Mouse (Mus musculus) intestine, embryonic 14.5 days (tissue): Measurements from ENCODE around the gene Rsrc1. TPM values are rescaled to one million over a fixed set of nuclear protein-coding genes. Genes with fewer than 3 reads are reported as not detected.
A peak's percentile ranks its signal among the peaks of the same experiment; 100 is the strongest.

Experiments
- ATAC-seq: fragments of 200-750 bp; cut with Nextera tagmentation; replicated peaks from 2 replicates; pipeline ENCODE4 v1.8.0; 2017; ENCODE audit warnings: low read depth, moderate number of reproducible peaks, moderate TSS enrichment, moderate library complexity; ENCODE audit not compliant: low FRiP score, low TSS enrichment
- DNase-seq: peaks from one replicate; pipeline ENCODE4 v3.0.0-alpha.2; 2018; ENCODE audit warnings: low spot score
- H3K27ac ChIP-seq: fragments of 300-500 bp; sonication (generic); 2 replicates; pipeline ENCODE4 v1.5.1; 2014; ENCODE audit warnings: low read depth, mild to moderate bottlenecking, control low read depth
- H3K27me3 ChIP-seq: fragments of 300-500 bp; sonication (generic); replicated peaks from 2 replicates; pipeline ENCODE4 v1.6.1; 2014; ENCODE audit warnings: low read length, control low read depth; ENCODE audit not compliant: control insufficient read depth, insufficient read depth
- H3K36me3 ChIP-seq: fragments of 300-500 bp; sonication (generic); 2 replicates; pipeline ENCODE4 v1.6.1; 2014; ENCODE audit warnings: low read length, control low read depth; ENCODE audit not compliant: control insufficient read depth, insufficient read depth
- H3K4me1 ChIP-seq: fragments of 300-500 bp; sonication (generic); replicated peaks from 2 replicates; pipeline ENCODE4 v1.6.1; 2014; ENCODE audit warnings: low read length, control low read depth, mixed read lengths; ENCODE audit not compliant: control insufficient read depth, insufficient read depth
- H3K4me2 ChIP-seq: fragments of 300-500 bp; sonication (generic); 2 replicates; pipeline ENCODE4 v1.6.1; 2014; ENCODE audit warnings: low read length
- H3K4me3 ChIP-seq: fragments of 300-500 bp; sonication (generic); 2 replicates; pipeline ENCODE4 v1.5.1; 2014; ENCODE audit warnings: low read depth, low read length, control low read depth, mixed read lengths
- H3K9ac ChIP-seq: fragments of 300-500 bp; sonication (generic); 2 replicates; pipeline ENCODE4 v1.6.1; 2014; ENCODE audit warnings: mild to moderate bottlenecking, low read length
- H3K9me3 ChIP-seq: fragments of 300-500 bp; sonication (generic); 2 replicates; pipeline ENCODE4 v1.6.1; 2016; ENCODE audit warnings: low read length, control low read depth; ENCODE audit not compliant: control insufficient read depth
- WGBS: fragments of 180-500 bp; shearing (Covaris S2); extraction: QIAGEN DNeasy Blood & Tissue Kit; methylation state at CpG from one replicate; pipeline ENCODE4 v1.1.7; 2014; 5-methylcytosine and 5-hydroxymethylcytosine counted together
- polyA plus RNA-seq: library from polyadenylated mRNA; unstranded; fragments of >200 nt; fragmentation: Nextera tagmentation; extraction: Ambion mirVana; gene quantifications from 2 replicates; pipeline ENCODE4 v1.2.1, GENCODE M21; 2014

The Rsrc1 gene
- polyA plus RNA-seq, 1 experiment from 2014 or later = 32.7 TPM

- ATAC-seq = no peak
- Histone ChIP-seq H3K4me2 (no peak overlapping the region), H3K4me3 (no peak overlapping the region), H3K4me1 (no peaks in the 10 kb centered on the region), H3K9ac (no peak overlapping the region), H3K27ac (no peak overlapping the region), H3K36me3 (no peaks in the 10 kb centered on the region), H3K27me3 (no peaks in the 10 kb centered on the region), H3K9me3 (no peaks in the 10 kb centered on the region)
- DNase-seq = no peak
- WGBS = 67% methylated on average over 4 of the region's 4 CpGs
Observed at GRCm38 (mm10) chr3:67322422-67322821, 341.2 kb downstream of the Rsrc1 start.

GRCm38 (mm10) chr3:67339558-67339957 is 358.4 kb downstream of the Rsrc1 start:
- no peaks in the 10 kb centered on the region for H3K36me3 ChIP-seq
- no peak overlapping the region for H3K9ac ChIP-seq
- 58% methylated on average over 3 of the region's 3 CpGs for WGBS
- no peak overlapping the region for H3K4me3 ChIP-seq
- H3K4me2 ChIP-seq = no peak overlapping the region
- no peaks in the 10 kb centered on the region for H3K4me1 ChIP-seq
- no peak overlapping the region for H3K27ac ChIP-seq
- DNase-seq = no peak
- no peak for ATAC-seq
- no peaks in the 10 kb centered on the region for H3K27me3 ChIP-seq
- H3K9me3 ChIP-seq = no peaks in the 10 kb centered on the region

GRCm38 (mm10) chr3:67340921-67341320 is 359.7 kb downstream of the Rsrc1 start:
- Histone ChIP-seq H3K27ac (no peak overlapping the region), H3K9ac (no peak overlapping the region), H3K27me3 (no peaks in the 10 kb centered on the region), H3K4me2 (no peak overlapping the region), H3K9me3 (no peaks in the 10 kb centered on the region), H3K4me1 (no peaks in the 10 kb centered on the region), H3K36me3 (no peaks in the 10 kb centered on the region), H3K4me3 (no peak overlapping the region)
- WGBS = 75% methylated on average over 7 of the region's 7 CpGs
- DNase-seq (no peak), ATAC-seq (no peak)

GRCm38 (mm10) chr3:67343004-67343662 is 361.9 kb downstream of the Rsrc1 start:
- H3K4me2 ChIP-seq = no peak overlapping the region
- ATAC-seq = no peak
- no peaks in the 10 kb centered on the region for H3K27me3 ChIP-seq
- H3K27ac ChIP-seq = no peak overlapping the region
- no peak for DNase-seq
- no peaks in the 10 kb centered on the region for H3K36me3 ChIP-seq
- WGBS = 64% methylated on average over 5 of the region's 5 CpGs
- H3K9me3 ChIP-seq = no peaks in the 10 kb centered on the region
- no peaks in the 10 kb centered on the region for H3K4me1 ChIP-seq
- no peak overlapping the region for H3K9ac ChIP-seq
- H3K4me3 ChIP-seq = no peak overlapping the region

- Histone ChIP-seq H3K36me3 (no peaks in the 10 kb centered on the region), H3K4me2 (no peak overlapping the region), H3K4me3 (no peak overlapping the region), H3K9me3 (no peaks in the 10 kb centered on the region), H3K9ac (no peak overlapping the region), H3K4me1 (no peaks in the 10 kb centered on the region), H3K27me3 (no peaks in the 10 kb centered on the region), H3K27ac (no peak overlapping the region)
- ATAC-seq (no peak), DNase-seq (peak; percentile 70)
- 11% methylated on average over 2 of the region's 2 CpGs for WGBS
Observed at GRCm38 (mm10) chr3:67344599-67344998, 363.4 kb downstream of the Rsrc1 start.

GRCm38 (mm10) chr3:67346674-67347073 is 365.5 kb downstream of the Rsrc1 start:
- H3K9me3 ChIP-seq = no peaks in the 10 kb centered on the region
- H3K27me3 ChIP-seq = no peaks in the 10 kb centered on the region
- WGBS = 74% methylated on average over 2 of the region's 2 CpGs
- ATAC-seq (no peak), DNase-seq (no peak)
- H3K4me2 ChIP-seq = no peak overlapping the region
- H3K4me3 ChIP-seq = no peak overlapping the region
- H3K9ac ChIP-seq = no peak overlapping the region
- no peaks in the 10 kb centered on the region for H3K4me1 ChIP-seq
- no peak overlapping the region for H3K27ac ChIP-seq
- no peaks in the 10 kb centered on the region for H3K36me3 ChIP-seq

- DNase-seq = no peak
- no peaks in the 10 kb centered on the region for H3K9me3 ChIP-seq
- H3K9ac ChIP-seq = no peak overlapping the region
- no peak overlapping the region for H3K4me2 ChIP-seq
- H3K4me1 ChIP-seq = no peaks in the 10 kb centered on the region
- no peak overlapping the region for H3K4me3 ChIP-seq
- WGBS = 78% methylated on average over 12 of the region's 12 CpGs
- H3K36me3 ChIP-seq = no peaks in the 10 kb centered on the region
- no peak for ATAC-seq
- H3K27me3 ChIP-seq = no peaks in the 10 kb centered on the region
- H3K27ac ChIP-seq = no peak overlapping the region
Observed at GRCm38 (mm10) chr3:67351406-67352127, 370.4 kb downstream of the Rsrc1 start.

- ATAC-seq = peak; percentile 27; the same call in 1 of the 2 replicates
Observed at GRCm38 (mm10) chr3:67352128-67352762, 371.1 kb downstream of the Rsrc1 start.

More at GRCm38 (mm10) chr3:67352128-67352762, 371.1 kb downstream of the Rsrc1 start:
- H3K9ac ChIP-seq = no peak overlapping the region
- no peak overlapping the region for H3K4me2 ChIP-seq
- no peak overlapping the region for H3K4me3 ChIP-seq
- H3K27me3 ChIP-seq = no peaks in the 10 kb centered on the region
- H3K36me3 ChIP-seq = no peaks in the 10 kb centered on the region
- 40% methylated on average over 5 of the region's 5 CpGs for WGBS
- H3K9me3 ChIP-seq = no peaks in the 10 kb centered on the region
- no peak for DNase-seq
- H3K27ac ChIP-seq = no peak overlapping the region
- no peaks in the 10 kb centered on the region for H3K4me1 ChIP-seq
